Mouse (Mus musculus): ENCODE measurements around the gene Atxn10.

The Atxn10 gene

GRCm38 (mm10) chr15:85404739-85405138 is 68.7 kb downstream of the Atxn10 start:
- no peak for DNase-seq (ENCODE audit: low spot score in 2 of 2)

- DNase-seq (ENCODE audit: low spot score in 2 of 2): no peak
These were observed 69.5 kb downstream of the Atxn10 start for GRCm38 (mm10) chr15:85405567-85405966.

- no peak for DNase-seq (ENCODE audit: low spot score in 2 of 2)
These were observed 70.8 kb downstream of the Atxn10 start for GRCm38 (mm10) chr15:85406846-85407245.

- no peak for DNase-seq (ENCODE audit: low spot score in 2 of 2)
These were observed 71.3 kb downstream of the Atxn10 start for GRCm38 (mm10) chr15:85407342-85407741.

- DNase-seq (ENCODE audit: low spot score in 2 of 2): no peak
These were observed 72.7 kb downstream of the Atxn10 start for GRCm38 (mm10) chr15:85408790-85409189.

GRCm38 (mm10) chr15:85409245-85409783 is 73.3 kb downstream of the Atxn10 start:
- no peak for DNase-seq (ENCODE audit: low spot score in 2 of 2)

GRCm38 (mm10) chr15:85409836-85410235 is 73.8 kb downstream of the Atxn10 start:
- no peak for DNase-seq (ENCODE audit: low spot score in 2 of 2)

GRCm38 (mm10) chr15:85414620-85415019 is 78.6 kb downstream of the Atxn10 start:
- DNase-seq (ENCODE audit: low spot score in 2 of 2): no peak

- no peak for DNase-seq (ENCODE audit: low spot score in 2 of 2)
These were observed 84.6 kb downstream of the Atxn10 start for GRCm38 (mm10) chr15:85420686-85421085.

- DNase-seq (ENCODE audit: low spot score in 2 of 2): no peak
These were observed 88.2 kb downstream of the Atxn10 start for GRCm38 (mm10) chr15:85424197-85424596.

GRCm38 (mm10) chr15:85428140-85428539 is 92.1 kb downstream of the Atxn10 start:
- DNase-seq (ENCODE audit: low spot score in 2 of 2): no peak

- no peak for DNase-seq (ENCODE audit: low spot score in 2 of 2)
These were observed 106.5 kb downstream of the Atxn10 start for GRCm38 (mm10) chr15:85442568-85442967.

GRCm38 (mm10) chr15:85446652-85447051 is 110.6 kb downstream of the Atxn10 start:
- DNase-seq (ENCODE audit: low spot score in 2 of 2): no peak

- no peak for DNase-seq (ENCODE audit: low spot score in 2 of 2)
These were observed 120.8 kb downstream of the Atxn10 start for GRCm38 (mm10) chr15:85456891-85457290.

- DNase-seq (ENCODE audit: low spot score in 2 of 2): no peak
These were observed 121.8 kb downstream of the Atxn10 start for GRCm38 (mm10) chr15:85457838-85458237.

GRCm38 (mm10) chr15:85458631-85459082 is 122.6 kb downstream of the Atxn10 start:
- no peak for DNase-seq (ENCODE audit: low spot score in 2 of 2)

GRCm38 (mm10) chr15:85461541-85461940 is 125.5 kb downstream of the Atxn10 start:
- no peak for DNase-seq (ENCODE audit: low spot score in 2 of 2)

GRCm38 (mm10) chr15:85462138-85462537 is 126.1 kb downstream of the Atxn10 start:
- no peak for DNase-seq (ENCODE audit: low spot score in 2 of 2)

- no peak for DNase-seq (ENCODE audit: low spot score in 2 of 2)
These were observed 127.2 kb downstream of the Atxn10 start for GRCm38 (mm10) chr15:85463027-85463790.

GRCm38 (mm10) chr15:85464190-85464589 is 128.1 kb downstream of the Atxn10 start:
- no peak for DNase-seq (ENCODE audit: low spot score in 2 of 2)

- no peak for DNase-seq (ENCODE audit: low spot score in 2 of 2)
These were observed 128.9 kb downstream of the Atxn10 start for GRCm38 (mm10) chr15:85464823-85465565.

GRCm38 (mm10) chr15:85466456-85467067 is 130.5 kb downstream of the Atxn10 start:
- DNase-seq (ENCODE audit: low spot score in 2 of 2): no peak

Measured in natural killer cell, adult 2 months (primary cell).